Mouse (Mus musculus) megakaryocyte, embryonic 14.5 days (primary cell): ENCODE data around the gene Papss1.

Source experiments
- FLI1 ChIP-seq: IDR thresholded peaks from 2 replicates; pipeline ENCODE4 v1.6.1; 2012; ENCODE audit warnings: low read length, inconsistent platforms, mixed read lengths
- GATA1 ChIP-seq: IDR thresholded peaks from 3 replicates; pipeline ENCODE4 v1.6.1; 2012; ENCODE audit warnings: mixed read lengths, low read length, inconsistent platforms, borderline replicate concordance

DNA sequence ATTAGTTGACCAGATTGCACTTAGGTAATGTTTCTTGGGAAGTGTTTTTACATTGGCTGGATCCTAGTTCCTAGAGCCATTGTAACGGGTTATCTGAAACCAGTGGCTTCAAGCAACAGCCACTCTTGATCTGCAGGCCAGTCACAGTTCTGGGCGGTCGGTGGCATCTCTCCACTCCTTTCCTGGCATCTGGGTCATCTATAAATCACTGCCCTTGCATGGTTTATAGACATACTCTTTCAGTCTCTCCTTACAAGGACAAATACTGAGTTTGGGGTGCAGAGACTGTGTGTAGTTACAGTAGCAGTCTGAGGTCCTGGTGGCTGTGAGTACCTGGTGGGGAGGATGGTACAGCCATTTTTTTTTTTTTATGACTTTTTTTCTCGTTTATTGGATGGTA is 15.5 kb downstream of the Papss1 start:
- TF ChIP-seq GATA1 (no peak), FLI1 (no peak)
